Mouse (Mus musculus) erythroid progenitor cell, adult 5-6 weeks (primary cell): Measurements from ENCODE around the gene Acd. TPM values are rescaled to one million over a fixed set of nuclear protein-coding genes. Genes with fewer than 3 reads are reported as not detected.

Experiments
- ATAC-seq: replicated peaks from 2 replicates; pipeline ENCODE4 v1.8.0; 2016; ENCODE audit warnings: moderate number of reproducible peaks, mild to moderate bottlenecking, moderate TSS enrichment, inconsistent platforms; ENCODE audit not compliant: poor library complexity, low FRiP score, severe bottlenecking
- total RNA-seq, 2 experiments: library from RNA; stranded (forward) in 1 of 2; stranded (reverse) in 1 of 2; fragments of 150-400 nt in 1 of 2; fragments of 186-747, 209-891 nt in 1 of 2; gene quantifications; 2 replicates each; pipeline versions ENCODE4 v1.2.3 to v1.2.4; 2015 to 2017; ENCODE audit warnings: low replicate concordance in 2 of 2

The Acd gene
- total RNA-seq, 2 experiments from 2014 or later = 9.7 to 10.9 TPM

- ATAC-seq = no peak
Measured at GRCm38 (mm10) chr8:105704146-105704812, 3.4 kb upstream of the Acd start.

GRCm38 (mm10) chr8:105702731-105703415, 2.0 kb upstream of the Acd start:
- ATAC-seq = no peak

GRCm38 (mm10) chr8:105702001-105702401, 1.1 kb upstream of the Acd start:
- no peak for ATAC-seq

DNA sequence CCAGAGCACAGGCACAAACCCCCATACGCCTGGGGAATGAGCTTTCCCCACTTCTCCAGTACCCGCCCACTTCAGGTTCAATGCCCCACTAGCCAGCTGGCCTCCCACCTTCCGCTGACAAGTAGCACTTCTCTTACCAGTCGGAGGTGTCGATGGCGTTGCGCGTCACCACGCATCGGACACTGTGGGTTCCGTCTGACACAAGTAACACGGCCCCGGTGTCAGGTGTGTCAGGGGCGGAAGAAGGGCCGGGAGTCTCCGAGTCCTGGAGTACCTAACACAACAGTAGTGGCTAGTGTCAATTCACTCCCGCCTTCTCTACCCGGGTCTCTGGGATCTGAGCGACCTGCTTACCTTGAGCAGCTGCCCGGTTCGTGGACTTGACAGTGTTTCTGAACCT, 336 bp downstream of the Acd start:
- ATAC-seq = peak; percentile 57

- no peak for ATAC-seq
Measured at GRCm38 (mm10) chr8:105699488-105700215, 1.2 kb downstream of the Acd start.

DNA sequence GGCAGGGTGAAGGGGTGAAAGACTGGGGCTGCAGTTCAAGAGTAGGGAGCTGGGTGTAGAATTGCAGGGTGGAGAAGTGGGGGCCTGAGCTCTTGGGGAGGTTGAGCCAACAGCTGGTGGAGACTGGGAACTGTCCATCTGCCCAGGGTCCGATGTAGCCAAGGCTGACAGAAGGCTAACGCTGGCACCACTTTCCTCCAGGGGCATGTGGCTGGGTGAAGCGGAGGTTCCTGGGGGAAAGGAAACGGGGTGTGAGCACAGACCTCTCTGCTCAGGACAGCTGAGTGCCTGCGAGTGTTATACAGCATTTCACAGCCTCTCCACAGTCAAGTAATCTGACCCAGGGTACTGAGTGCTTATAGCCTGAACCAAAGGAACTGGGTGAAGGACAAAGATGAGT, 2.2 kb downstream of the Acd start:
- ATAC-seq = no peak

DNA sequence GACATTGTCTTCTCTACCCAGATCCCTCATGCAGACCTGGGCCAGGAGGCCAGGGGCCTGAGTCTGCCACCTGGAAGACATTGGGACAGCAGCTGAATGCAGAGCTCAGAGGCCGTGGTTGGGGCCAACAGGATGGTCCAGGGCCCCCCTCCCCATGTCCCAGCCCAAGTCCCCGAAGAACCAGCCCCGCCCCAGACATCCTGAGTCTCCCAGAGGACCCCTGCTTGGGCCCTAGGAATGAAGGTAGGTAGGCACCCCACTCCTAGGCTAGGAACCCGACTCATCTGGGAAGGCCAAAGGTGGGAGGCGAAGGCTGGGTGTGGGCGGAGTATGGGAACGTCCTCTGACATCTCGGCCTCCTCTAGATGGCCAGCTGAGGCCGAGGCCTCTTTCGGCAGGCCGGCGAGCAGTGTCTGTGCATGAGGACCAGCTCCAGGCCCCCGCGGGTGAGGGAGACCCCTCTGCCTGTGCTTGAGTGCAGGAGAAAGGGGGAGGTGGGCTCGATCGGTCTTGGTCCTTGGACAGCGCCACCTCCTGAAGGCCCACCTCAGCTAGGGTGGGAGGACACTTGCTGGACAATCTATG, 3.6 kb downstream of the Acd start:
- ATAC-seq = no peak

DNA sequence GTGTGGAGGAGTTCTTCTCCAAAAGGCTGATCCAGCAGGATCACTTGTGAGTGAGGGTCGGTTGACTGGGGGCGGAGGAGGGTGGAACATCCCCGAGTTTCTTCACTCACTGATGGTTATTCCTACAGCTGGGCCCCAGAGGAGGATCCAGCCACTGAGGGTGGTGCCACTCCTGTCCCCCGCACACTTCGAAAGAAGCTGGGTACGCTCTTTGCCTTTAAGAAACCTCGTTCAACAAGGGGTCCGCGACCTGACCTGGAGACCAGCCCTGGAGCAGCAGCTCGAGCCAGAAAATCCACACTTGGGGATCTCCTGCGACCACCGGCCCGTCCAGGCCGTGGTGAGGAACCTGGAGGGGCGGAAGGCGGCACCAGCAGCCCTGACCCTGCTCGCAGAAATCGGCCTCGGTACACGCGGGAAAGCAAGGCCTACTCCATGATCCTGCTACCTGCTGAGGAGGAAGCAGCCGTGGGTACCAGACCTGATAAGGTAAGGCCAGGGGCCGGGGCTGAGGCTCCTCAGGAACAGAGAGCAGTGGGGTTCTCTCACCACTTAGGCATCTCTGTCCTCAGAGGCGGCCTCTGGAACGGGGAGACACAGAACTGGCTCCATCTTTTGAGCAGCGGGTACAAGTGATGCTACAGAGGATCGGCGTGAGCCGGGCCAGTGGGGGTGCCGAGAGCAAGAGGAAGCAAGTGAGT, 5.7 kb downstream of the Acd start:
- ATAC-seq = no peak; the same call in 1 of the 2 replicates

- no peak for ATAC-seq
Measured at GRCm38 (mm10) chr8:105694051-105694799, 6.7 kb downstream of the Acd start.

GRCm38 (mm10) chr8:105693648-105694047, 7.3 kb downstream of the Acd start:
- no peak for ATAC-seq

- ATAC-seq = no peak
Measured at GRCm38 (mm10) chr8:105692449-105693182, 8.3 kb downstream of the Acd start.

DNA sequence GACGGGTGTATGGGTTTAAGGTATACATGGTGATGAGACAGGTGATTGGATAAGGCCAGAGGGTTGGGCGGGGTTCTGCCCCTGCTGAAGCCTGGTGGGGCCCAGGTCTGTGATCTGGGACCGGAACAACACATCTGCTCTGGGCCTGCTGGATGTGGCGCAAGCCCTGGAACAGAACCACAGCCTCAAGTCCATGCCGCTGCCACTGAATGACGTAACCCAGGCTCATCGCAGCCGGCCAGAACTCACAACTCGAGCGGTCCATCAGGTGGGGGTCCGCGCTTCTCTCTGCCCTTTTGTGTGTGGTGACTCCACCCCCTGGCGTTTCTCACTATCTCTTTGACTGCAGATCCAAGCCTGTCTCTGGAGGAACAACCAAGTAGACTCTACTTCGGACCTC, 9.9 kb downstream of the Acd start:
- ATAC-seq = no peak

DNA sequence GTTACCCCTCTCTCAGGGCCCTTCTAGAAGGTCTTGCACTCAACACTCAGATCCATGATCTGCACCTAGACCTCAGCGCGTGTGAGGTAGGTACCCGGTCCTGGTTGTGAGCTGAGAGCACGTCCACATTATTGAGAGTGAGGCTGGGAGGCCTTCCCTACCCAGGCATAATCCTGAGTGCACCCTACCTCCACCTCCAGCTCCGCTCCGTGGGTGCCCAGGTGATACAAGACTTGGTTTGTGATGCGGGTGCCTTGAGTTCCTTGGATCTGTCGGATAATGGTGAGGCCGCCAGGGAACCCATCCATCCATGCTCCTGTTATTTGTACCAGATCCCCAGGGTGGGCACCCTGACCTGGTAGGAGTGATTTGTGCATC, 10.9 kb downstream of the Acd start:
- no peak for ATAC-seq

- ATAC-seq = no peak
Measured at GRCm38 (mm10) chr8:105689256-105689982, 11.5 kb downstream of the Acd start.

- ATAC-seq = no peak
Measured at GRCm38 (mm10) chr8:105688242-105688752, 12.6 kb downstream of the Acd start.

- no peak for ATAC-seq
Measured at GRCm38 (mm10) chr8:105687512-105687911, 13.4 kb downstream of the Acd start.

DNA sequence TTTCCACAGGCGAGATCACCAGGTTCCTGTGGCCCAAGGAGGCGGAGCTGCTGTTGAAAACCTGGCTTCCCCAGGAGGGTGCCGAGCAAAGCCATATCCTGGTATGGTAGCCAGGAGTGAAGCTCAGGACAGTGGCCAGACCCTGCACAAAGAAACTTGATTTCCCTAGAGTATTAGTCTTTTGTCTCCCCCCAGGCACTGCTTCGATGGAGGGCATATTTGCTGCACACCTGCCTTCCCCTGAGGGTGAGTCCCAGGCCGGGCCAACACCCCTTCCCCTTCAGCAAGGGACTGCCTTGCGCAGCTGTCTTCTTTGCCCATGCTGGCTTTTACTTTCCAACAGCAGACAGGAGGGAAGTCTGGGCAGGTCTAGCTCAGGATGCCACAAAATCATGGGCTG, 14.4 kb downstream of the Acd start:
- ATAC-seq = no peak

GRCm38 (mm10) chr8:105685796-105686308, 15.1 kb downstream of the Acd start, which contains the start of gene Carmil2:
Carmil2 (plus strand) TSS chr8:105686274.
- ATAC-seq = 0 out of 2 replicates have a peak, but pooled peaks have one; percentile 33
